Comparison of ENCODE assay signal across 27 mouse cellular contexts in the genomic region with DNA sequence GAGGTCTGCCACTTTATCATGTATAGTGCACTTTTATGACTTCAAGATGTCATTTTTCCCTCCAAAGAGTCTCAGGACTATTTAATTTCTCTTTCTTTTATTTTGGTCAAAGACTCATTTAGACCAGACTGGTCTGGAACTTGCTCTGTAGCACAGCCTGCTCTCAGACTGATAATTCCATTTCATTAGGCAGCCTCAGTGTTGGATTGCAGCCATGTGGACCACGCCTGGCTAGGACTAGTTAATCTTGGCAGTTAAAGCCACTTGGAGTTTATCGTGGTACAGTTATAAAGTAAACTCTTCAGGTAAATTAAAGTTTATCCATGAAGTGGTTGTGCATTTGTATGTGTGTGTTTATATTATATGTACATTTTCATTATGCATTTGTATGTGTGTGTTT. TPM values are rescaled to one million over a fixed set of nuclear protein-coding genes. Genes with fewer than 3 reads are reported as not detected.
DNase-seq lines count a peak whose midpoint lies in the region; ATAC-seq lines count a peak whose summit lies in the region.
"Had no signal": no experiment of that assay in that cellular context is flagged by ENCODE, and none has a peak within 500 bp of the region (broad histone marks: within the 10 kb centered on the region; RNA-seq: fewer than 3 reads in every experiment).

No protein-coding gene starts in this region.

- H3K27ac ChIP-seq in forebrain, embryonic 13.5 days: no peak overlapping the region
- H3K27ac ChIP-seq: embryonic facial prominence, embryonic 13.5 days; heart, embryonic 10.5 days; hindbrain, embryonic 14.5 days; left cerebral cortex, adult 2 months; limb, embryonic 15.5 days; lung, embryonic 15.5 days; midbrain, embryonic 10.5 days; neural tube, embryonic 15.5 days had no signal

- H3K36me3 ChIP-seq in forebrain, embryonic 13.5 days (ENCODE audit: poor library complexity, severe bottlenecking): no peaks in the 10 kb centered on the region
- H3K36me3 ChIP-seq: embryonic facial prominence, embryonic 13.5 days; heart, embryonic 10.5 days; limb, embryonic 15.5 days; lung, embryonic 15.5 days; midbrain, embryonic 10.5 days; neural tube, embryonic 15.5 days had no signal

- ATAC-seq in megakaryocyte progenitor cell, adult 5-6 weeks (replicated peaks; ENCODE audit: poor library complexity): peak; percentile 93
- ATAC-seq in forebrain, embryonic 13.5 days: no peak
- ATAC-seq: activated CD4-positive, CD25-positive, alpha-beta regulatory T cell, adult 4 months; forebrain, embryonic 16.5 days had no signal

- peaks cover 19% of the 10 kb centered on the region for H3K4me1 ChIP-seq in forebrain, embryonic 13.5 days
- H3K4me1 ChIP-seq: lung, embryonic 15.5 days had no signal

- no peak overlapping the region for H3K4me3 ChIP-seq in forebrain, embryonic 13.5 days
- H3K4me3 ChIP-seq: embryonic facial prominence, embryonic 13.5 days; heart, embryonic 10.5 days; left cerebral cortex, adult 2 months; limb, embryonic 15.5 days; lung, embryonic 15.5 days; midbrain, embryonic 10.5 days; neural tube, embryonic 15.5 days had no signal

- H3K27me3 ChIP-seq in forebrain, embryonic 13.5 days: no peaks in the 10 kb centered on the region
- H3K27me3 ChIP-seq: CH12.LX; embryonic facial prominence, embryonic 13.5 days; limb, embryonic 15.5 days; lung, embryonic 15.5 days; neural tube, embryonic 15.5 days had no signal

- intact Hi-C loops in left cerebral cortex, postnatal 14 days (cut with DNase I): no loop called here

- WGBS in forebrain, embryonic 13.5 days: 68% methylated on average over 2 of the region's 2 CpGs

- H3K9me3 ChIP-seq in forebrain, embryonic 13.5 days (replicated peaks): no peaks in the 10 kb centered on the region
- H3K9me3 ChIP-seq: embryonic facial prominence, embryonic 13.5 days; G1E; heart, embryonic 10.5 days; limb, embryonic 15.5 days; lung, embryonic 15.5 days; midbrain, embryonic 10.5 days; neural tube, embryonic 15.5 days had no signal

- no peak overlapping the region for H3K4me2 ChIP-seq in forebrain, embryonic 13.5 days
- H3K4me2 ChIP-seq: embryonic facial prominence, embryonic 13.5 days; hindbrain, embryonic 14.5 days; limb, embryonic 15.5 days; lung, embryonic 15.5 days; neural tube, embryonic 15.5 days had no signal

- DNase-seq in kidney, postnatal 36 days: peak; percentile 17 to 26
- DNase-seq in kidney, postnatal 14 days: no peak
- DNase-seq in MEL-GATA-1-ER (ENCODE audit: extremely low read depth, low read depth): peak; percentile 61
- peak; percentile 21 for DNase-seq in c-Kit-positive CD71-positive TER-119-positive erythroid progenitor cells, embryonic 14.5 days (ENCODE audit: low spot score)
- DNase-seq in left cerebral cortex, postnatal 14 days (ENCODE audit: low spot score in 2 of 2): no peak
- DNase-seq: adrenal gland, postnatal 10 days; B cell, adult 2 months; embryo, embryonic 11 days; heart, postnatal 4 days; left cerebral cortex, postnatal 4 days; lung, postnatal 36 days; right cerebral cortex, adult 18-20 months; right cerebral cortex, postnatal 4 days had no signal

- no peak overlapping the region for H3K9ac ChIP-seq in forebrain, embryonic 13.5 days
- H3K9ac ChIP-seq: embryonic facial prominence, embryonic 13.5 days; hindbrain, embryonic 14.5 days; limb, embryonic 15.5 days; lung, embryonic 15.5 days; neural tube, embryonic 15.5 days had no signal

RNA-seq across cellular contexts. Expression of a gene that starts 27.7 kb away (rescaled TPM):
- total RNA-seq in megakaryocyte progenitor cell, adult 5-6 weeks (2015): 42.0 and 48.9 TPM in 2 replicates
- total RNA-seq in megakaryocyte progenitor cell, adult 5-6 weeks (2017): 60.5 and 74.2 TPM in 2 replicates
- 38.9 and 39.6 TPM in 2 replicates for polyA plus RNA-seq in forebrain, embryonic 13.5 days (2015; fragmentation: Nextera tagmentation; extraction: Ambion mirVana)
- total RNA-seq in left cerebral cortex, postnatal 14 days (2021): 10 to 100 TPM; 57.1 to 61.2 TPM

Comparison
In these comparisons a context has a peak if more than half of its experiments do, and no peak if none do; other contexts are left out.
1. DNase-seq: peak in kidney, postnatal 36 days (2 of 2), MEL-GATA-1-ER (single experiment) and c-Kit-positive CD71-positive TER-119-positive erythroid progenitor cells, embryonic 14.5 days (single experiment); none in kidney, postnatal 14 days (single experiment) and left cerebral cortex, postnatal 14 days (0 of 2).